ENCODE assay signal across 15 mouse cellular contexts in genomic region chr13:39307845-39308244, GRCm38 (mm10).
DNase-seq lines count a peak whose midpoint lies in the region; ATAC-seq lines count a peak whose summit lies in the region.
"Had no signal": no experiment of that assay in that cellular context is flagged by ENCODE, and none has a peak within 500 bp of the region (broad histone marks: within the 10 kb centered on the region; RNA-seq: fewer than 3 reads in every experiment).

No protein-coding gene starts in this region.

- no peaks in the 10 kb centered on the region for H3K27me3 ChIP-seq in forebrain, embryonic 14.5 days (replicated peaks; ENCODE audit: control insufficient read depth, insufficient read depth, low read length)
- H3K27me3 ChIP-seq in forebrain, embryonic 12.5 days, result no peaks in the 10 kb centered on the region; the same call in 1 of the 2 replicates
- no peaks in the 10 kb centered on the region for H3K27me3 ChIP-seq in kidney, embryonic 15.5 days
- H3K27me3 ChIP-seq: CH12.LX had no signal

- no peaks in the 10 kb centered on the region for H3K36me3 ChIP-seq in forebrain, embryonic 14.5 days (ENCODE audit: control insufficient read depth, insufficient read depth, low read length)
- no peaks in the 10 kb centered on the region for H3K36me3 ChIP-seq in forebrain, embryonic 12.5 days (replicated peaks)
- H3K36me3 ChIP-seq in kidney, embryonic 15.5 days, result no peaks in the 10 kb centered on the region

- H3K4me3 ChIP-seq in forebrain, embryonic 14.5 days (ENCODE audit: low read depth, low read length), result no peak overlapping the region
- H3K4me3 ChIP-seq in forebrain, embryonic 12.5 days (replicated peaks), result no peak overlapping the region
- no peak overlapping the region for H3K4me3 ChIP-seq in kidney, embryonic 15.5 days (replicated peaks)
- H3K4me3 ChIP-seq: layer of hippocampus, adult 2 months had no signal

- no peaks in the 10 kb centered on the region for H3K4me1 ChIP-seq in forebrain, embryonic 14.5 days (ENCODE audit: control insufficient read depth, insufficient read depth, low read length)
- H3K4me1 ChIP-seq in forebrain, embryonic 12.5 days, result no peaks in the 10 kb centered on the region; the same call in 1 of the 2 replicates
- no peaks in the 10 kb centered on the region for H3K4me1 ChIP-seq in kidney, embryonic 15.5 days

- no peak overlapping the region for H3K4me2 ChIP-seq in forebrain, embryonic 14.5 days (ENCODE audit: low read length)
- H3K4me2 ChIP-seq in forebrain, embryonic 12.5 days, result no peak overlapping the region
- H3K4me2 ChIP-seq in kidney, embryonic 15.5 days, result no peak overlapping the region

- 81% methylated on average over 9 of the region's 9 CpGs for WGBS in forebrain, embryonic 14.5 days
- WGBS in forebrain, embryonic 12.5 days, result 92% methylated on average over 9 of the region's 9 CpGs
- WGBS in kidney, embryonic 15.5 days, result 83% methylated on average over 9 of the region's 9 CpGs

- H3K9ac ChIP-seq in forebrain, embryonic 14.5 days (ENCODE audit: low read length), result no peak overlapping the region
- no peak overlapping the region for H3K9ac ChIP-seq in forebrain, embryonic 12.5 days
- H3K9ac ChIP-seq in kidney, embryonic 15.5 days, result no peak overlapping the region
- H3K9ac ChIP-seq: liver, postnatal 0 days had no signal

- no peak overlapping the region for H3K27ac ChIP-seq in forebrain, embryonic 14.5 days (ENCODE audit: low read depth, low read length)
- no peak overlapping the region for H3K27ac ChIP-seq in forebrain, embryonic 12.5 days
- H3K27ac ChIP-seq in kidney, embryonic 15.5 days, result no peak overlapping the region
- H3K27ac ChIP-seq: layer of hippocampus, adult 2 months had no signal

- H3K9me3 ChIP-seq in forebrain, embryonic 14.5 days (replicated peaks; ENCODE audit: control insufficient read depth, low read length), result no peaks in the 10 kb centered on the region
- H3K9me3 ChIP-seq in forebrain, embryonic 12.5 days, result no peaks in the 10 kb centered on the region
- H3K9me3 ChIP-seq in kidney, embryonic 15.5 days (replicated peaks), result no peaks in the 10 kb centered on the region

- DNase-seq in forebrain, embryonic 14.5 days (ENCODE audit: low spot score), result peak; percentile 28
- DNase-seq in kidney, adult 9 months, result peak; percentile 1
- DNase-seq in urinary bladder, postnatal 14 days (ENCODE audit: low spot score), result peak; percentile 11
- DNase-seq in urinary bladder, postnatal 36 days (ENCODE audit: low spot score in 2 of 2), result no peak
- no peak for DNase-seq in spleen, postnatal 36 days (ENCODE audit: low spot score in 2 of 2)
- DNase-seq in liver, result no peak
- DNase-seq: gastrocnemius, postnatal 25 days; liver, postnatal 0 days; right cerebral cortex, postnatal 14 days had no signal

- ATAC-seq in forebrain, embryonic 14.5 days, result no peak
- no peak for ATAC-seq in forebrain, embryonic 12.5 days (ENCODE audit: low FRiP score)
- ATAC-seq in kidney, embryonic 15.5 days (replicated peaks; ENCODE audit: low FRiP score), result no peak
- ATAC-seq: inflammation-experienced regulatory T-cells, adult 6 months; liver, postnatal 0 days; Patski had no signal

Comparison
In these comparisons a context has a peak if more than half of its experiments do, and no peak if none do; other contexts are left out.
1. DNase-seq: peak in forebrain, embryonic 14.5 days (single experiment), kidney, adult 9 months (single experiment) and urinary bladder, postnatal 14 days (single experiment); none in urinary bladder, postnatal 36 days (0 of 2), spleen, postnatal 36 days (0 of 2) and liver (single experiment).